Mouse (Mus musculus): ENCODE results near the gene Gm49394. TPM values are rescaled to one million over a fixed set of nuclear protein-coding genes. Genes with fewer than 3 reads are reported as not detected.

Gm49394 gene
- total and polyA plus RNA-seq, 3 experiments = not detected

DNA sequence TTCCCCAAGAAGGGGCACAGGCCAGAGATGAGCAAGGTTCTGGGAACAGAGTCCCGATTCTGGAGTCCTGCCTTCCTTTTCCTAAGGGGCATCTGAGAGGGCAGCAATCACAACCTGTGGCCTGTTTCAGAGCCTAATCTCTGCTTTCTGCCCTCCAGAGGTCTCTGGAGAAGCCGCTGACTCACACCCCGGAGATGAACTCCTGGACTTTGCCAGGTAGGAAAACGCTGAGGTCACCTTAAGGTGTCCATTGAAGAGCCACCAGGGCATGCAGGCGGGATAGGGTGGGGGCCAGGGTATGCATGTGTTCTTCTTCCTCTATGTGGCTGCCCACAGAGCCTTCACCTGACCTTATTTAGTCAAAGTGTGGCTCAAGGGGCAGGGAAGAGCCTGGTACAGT, 4.4 kb downstream of the Gm49394 start:
- H3K27me3 ChIP-seq (replicated peaks) = peaks cover 61% of the 10 kb centered on the region

DNA sequence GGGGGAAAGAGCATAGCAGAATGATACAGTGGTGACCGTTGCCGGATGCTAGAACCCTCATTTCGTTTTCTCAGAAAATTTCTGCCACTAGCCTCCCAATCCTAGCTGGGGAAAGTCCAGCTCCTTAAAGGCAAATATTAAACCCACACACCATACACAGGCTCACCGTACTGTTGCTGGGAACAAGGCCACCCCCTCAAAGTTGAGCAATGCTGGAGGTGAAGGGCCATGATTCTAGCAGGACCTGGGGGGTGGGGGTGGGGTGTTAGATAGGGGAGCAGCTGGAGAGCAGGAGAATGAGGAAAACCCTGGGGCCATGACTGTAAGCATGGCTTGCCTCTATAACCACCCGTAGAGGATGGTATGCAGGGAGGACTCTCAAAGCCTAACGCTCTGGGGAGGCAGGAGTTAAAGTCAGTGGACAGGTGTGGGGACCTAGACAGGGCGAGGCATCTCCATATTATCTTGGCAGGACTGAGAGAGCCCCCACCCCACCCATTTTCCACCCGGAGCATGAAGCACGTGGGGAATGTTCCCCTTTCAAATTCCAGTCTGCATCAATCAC, 5.2 kb downstream of the Gm49394 start:
- H3K4me1 ChIP-seq (ENCODE audit: control insufficient read depth in 1 of 2, insufficient read depth in 2 of 2) = no peaks in the 10 kb centered on the region

More for the DNA sequence above, 4.4 kb downstream of the Gm49394 start:
- no peak overlapping the region for H3K4me3 ChIP-seq (replicated peaks in 1 of 3; ENCODE audit: low read depth in 2 of 3, low read length in 2 of 3, poor library complexity in 1 of 3)
- in situ Hi-C loops (cut with MboI; ENCODE audit: low pct_ligation_motif_present, low pct_unique_long_range_greater_than_20kb, low sequenced_read_pairs) = no loop called here
- H3K9ac ChIP-seq (ENCODE audit: insufficient read depth, low read depth) = no peak overlapping the region
- dilution Hi-C loops (cut with MboI; ENCODE audit: extremely low pct_ligation_motif_present, extremely low pct_unique_long_range_greater_than_20kb, low sequenced_read_pairs) = no loop called here
- TF ChIP-seq IRF4 (IDR thresholded peaks at IDR 0.05; ENCODE audit: low read depth, low read length) = no peak
- no peak for TF ChIP-seq HCFC1 (IDR thresholded peaks at IDR 0.05; ENCODE audit: low read depth, low read length)
- no peak for TF ChIP-seq ZC3H11A (IDR thresholded peaks at IDR 0.05; ENCODE audit: low read depth, low read length)
- no peak for TF ChIP-seq MXI1 (IDR thresholded peaks at IDR 0.05; ENCODE audit: low read depth, low read length)
- no peak for TF ChIP-seq CTCF (conservative IDR thresholded peaks at IDR 0.05 in 1 of 2, IDR thresholded peaks at IDR 0.05 in 1 of 2; ENCODE audit: low read depth in 2 of 2, low read length in 2 of 2)
- no peak for TF ChIP-seq NRF1 (IDR thresholded peaks at IDR 0.05; ENCODE audit: low read depth, low read length)
- TF ChIP-seq ELF1 (IDR thresholded peaks at IDR 0.05; ENCODE audit: low read depth, low read length) = no peak
- no peak for TF ChIP-seq PAX5 (IDR thresholded peaks at IDR 0.05; ENCODE audit: low read length)
- no peak for TF ChIP-seq JUND (conservative IDR thresholded peaks at IDR 0.05; ENCODE audit: low read depth, low read length)
- TF ChIP-seq ZKSCAN1 (IDR thresholded peaks at IDR 0.05; ENCODE audit: borderline replicate concordance, low read depth, low read length) = no peak
- no peak for DNase-seq (ENCODE audit: extremely low read depth)
- no peak overlapping the region for H3K27ac ChIP-seq (ENCODE audit: insufficient read depth, low read depth)
- no peaks in the 10 kb centered on the region for H3K4me1 ChIP-seq (ENCODE audit: control insufficient read depth in 1 of 2, insufficient read depth in 2 of 2)
- H3K36me3 ChIP-seq (replicated peaks in 1 of 2; ENCODE audit: control insufficient read depth in 1 of 2, insufficient read depth in 1 of 2, low read length in 1 of 2) = no peaks in the 10 kb centered on the region
- no peaks in the 10 kb centered on the region for H3K79me2 ChIP-seq (replicated peaks; ENCODE audit: control insufficient read depth, extremely low read depth, insufficient read depth, poor library complexity, severe bottlenecking)
- H3K4me2 ChIP-seq (ENCODE audit: insufficient read depth, low read depth, poor library complexity, severe bottlenecking) = no peak overlapping the region
- peaks cover 21% of the 10 kb centered on the region for H3K9me3 ChIP-seq (replicated peaks; ENCODE audit: low read length)

DNA sequence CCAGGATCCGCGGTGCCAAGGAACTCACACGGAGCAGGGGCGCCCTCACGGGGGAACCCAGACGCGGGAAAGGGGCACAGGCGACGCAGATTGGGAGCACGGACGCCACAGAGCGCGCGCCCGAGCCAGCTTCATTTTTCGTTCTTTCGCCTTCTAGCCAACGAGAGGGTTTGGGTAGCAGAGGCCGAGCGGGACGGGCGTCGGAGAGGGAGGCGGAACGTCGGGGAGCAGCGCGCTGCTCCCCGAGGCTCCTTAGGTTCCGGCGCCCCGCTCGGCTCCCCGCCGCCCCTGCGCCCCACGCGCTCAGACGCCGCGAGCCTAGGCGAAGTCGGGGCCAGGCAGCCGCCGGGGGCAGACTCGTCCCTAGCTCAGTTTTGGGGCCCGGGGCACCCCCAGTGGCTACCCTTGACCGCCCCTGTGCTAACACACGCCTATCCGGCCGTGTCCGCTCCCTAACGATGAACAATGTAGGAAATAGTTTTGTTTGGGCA, 5.8 kb downstream of the Gm49394 start:
- no peaks in the 10 kb centered on the region for H3K79me2 ChIP-seq (replicated peaks; ENCODE audit: control insufficient read depth, extremely low read depth, insufficient read depth, poor library complexity, severe bottlenecking)
- in situ Hi-C loops (cut with MboI; ENCODE audit: low pct_ligation_motif_present, low pct_unique_long_range_greater_than_20kb, low sequenced_read_pairs) (no loop called here), dilution Hi-C loops (cut with MboI; ENCODE audit: extremely low pct_ligation_motif_present, extremely low pct_unique_long_range_greater_than_20kb, low sequenced_read_pairs) (no loop called here)
- no peak overlapping the region for H3K4me3 ChIP-seq (replicated peaks in 1 of 3; ENCODE audit: low read depth in 2 of 3, low read length in 2 of 3, poor library complexity in 1 of 3)
- H3K36me3 ChIP-seq (replicated peaks in 1 of 2; ENCODE audit: control insufficient read depth in 1 of 2, insufficient read depth in 1 of 2, low read length in 1 of 2) = no peaks in the 10 kb centered on the region
- H3K4me1 ChIP-seq (ENCODE audit: control insufficient read depth in 1 of 2, insufficient read depth in 2 of 2) = no peaks in the 10 kb centered on the region
- H3K4me2 ChIP-seq (ENCODE audit: insufficient read depth, low read depth, poor library complexity, severe bottlenecking) = no peak overlapping the region
- DNase-seq (ENCODE audit: extremely low read depth) = no peak
- peaks cover 19% of the 10 kb centered on the region for H3K9me3 ChIP-seq (replicated peaks; ENCODE audit: low read length)
- H3K9ac ChIP-seq (ENCODE audit: insufficient read depth, low read depth) = no peak overlapping the region
- H3K27me3 ChIP-seq (replicated peaks) = peaks cover 61% of the 10 kb centered on the region
- no peak overlapping the region for H3K27ac ChIP-seq (ENCODE audit: insufficient read depth, low read depth)
- TF ChIP-seq KAT2A (IDR thresholded peaks at IDR 0.05; ENCODE audit: insufficient replicate concordance, low read length) (no peak), PAX5 (IDR thresholded peaks at IDR 0.05; ENCODE audit: low read length) (no peak), SMC3 (IDR thresholded peaks at IDR 0.05; ENCODE audit: low read depth, low read length) (no peak), HCFC1 (IDR thresholded peaks at IDR 0.05; ENCODE audit: low read depth, low read length) (no peak), TBP (conservative IDR thresholded peaks at IDR 0.05; ENCODE audit: low read depth, low read length) (no peak), MYC (IDR thresholded peaks at IDR 0.05; ENCODE audit: low read depth, low read length) (no peak), NRF1 (IDR thresholded peaks at IDR 0.05; ENCODE audit: low read depth, low read length) (no peak), CTCF (conservative IDR thresholded peaks at IDR 0.05 in 1 of 2, IDR thresholded peaks at IDR 0.05 in 1 of 2; ENCODE audit: low read depth in 2 of 2, low read length in 2 of 2) (no peak), TCF12 (IDR thresholded peaks at IDR 0.05; ENCODE audit: low read depth, low read length) (no peak), USF2 (conservative IDR thresholded peaks at IDR 0.05; ENCODE audit: low read depth, low read length) (no peak), CHD1 (IDR thresholded peaks at IDR 0.05; ENCODE audit: low read depth, low read length) (no peak), MEF2A (IDR thresholded peaks at IDR 0.05; ENCODE audit: borderline replicate concordance, low read depth, low read length) (no peak), E2F4 (IDR thresholded peaks at IDR 0.05; ENCODE audit: insufficient replicate concordance, low read depth, low read length) (no peak), ETS1 (conservative IDR thresholded peaks at IDR 0.05; ENCODE audit: low read depth, low read length) (no peak), ELF1 (IDR thresholded peaks at IDR 0.05; ENCODE audit: low read depth, low read length) (no peak), SIN3A (IDR thresholded peaks at IDR 0.05; ENCODE audit: low read length) (no peak), RAD21 (IDR thresholded peaks at IDR 0.05; ENCODE audit: low read depth, low read length) (no peak), IRF4 (IDR thresholded peaks at IDR 0.05; ENCODE audit: low read depth, low read length) (no peak)

More for the DNA sequence above, 5.2 kb downstream of the Gm49394 start:
- peaks cover 21% of the 10 kb centered on the region for H3K9me3 ChIP-seq (replicated peaks; ENCODE audit: low read length)
- H3K9ac ChIP-seq (ENCODE audit: insufficient read depth, low read depth) = no peak overlapping the region
- no peak for DNase-seq (ENCODE audit: extremely low read depth)
- no peak overlapping the region for H3K4me2 ChIP-seq (ENCODE audit: insufficient read depth, low read depth, poor library complexity, severe bottlenecking)
- no peak overlapping the region for H3K27ac ChIP-seq (ENCODE audit: insufficient read depth, low read depth)
- dilution Hi-C loops (cut with MboI; ENCODE audit: extremely low pct_ligation_motif_present, extremely low pct_unique_long_range_greater_than_20kb, low sequenced_read_pairs) = no loop called here
- H3K27me3 ChIP-seq (replicated peaks) = peaks cover 61% of the 10 kb centered on the region
- H3K79me2 ChIP-seq (replicated peaks; ENCODE audit: control insufficient read depth, extremely low read depth, insufficient read depth, poor library complexity, severe bottlenecking) = no peaks in the 10 kb centered on the region
- in situ Hi-C loops (cut with MboI; ENCODE audit: low pct_ligation_motif_present, low pct_unique_long_range_greater_than_20kb, low sequenced_read_pairs) = no loop called here
- no peak for TF ChIP-seq CHD1 (IDR thresholded peaks at IDR 0.05; ENCODE audit: low read depth, low read length)
- TF ChIP-seq ELF1 (IDR thresholded peaks at IDR 0.05; ENCODE audit: low read depth, low read length) = no peak
- TF ChIP-seq EP300 (IDR thresholded peaks at IDR 0.05; ENCODE audit: low read length) = no peak
- no peak for TF ChIP-seq RCOR1 (conservative IDR thresholded peaks at IDR 0.05; ENCODE audit: low read depth, low read length)
- no peak for TF ChIP-seq SMC3 (IDR thresholded peaks at IDR 0.05; ENCODE audit: low read depth, low read length)
- TF ChIP-seq NELFE (IDR thresholded peaks at IDR 0.05; ENCODE audit: low read depth, low read length) = no peak
- TF ChIP-seq RAD21 (IDR thresholded peaks at IDR 0.05; ENCODE audit: low read depth, low read length) = no peak
- TF ChIP-seq USF1 (IDR thresholded peaks at IDR 0.05; ENCODE audit: low read depth, low read length) = no peak
- H3K36me3 ChIP-seq (replicated peaks in 1 of 2; ENCODE audit: control insufficient read depth in 1 of 2, insufficient read depth in 1 of 2, low read length in 1 of 2) = no peaks in the 10 kb centered on the region
- no peak overlapping the region for H3K4me3 ChIP-seq (replicated peaks in 1 of 3; ENCODE audit: low read depth in 2 of 3, low read length in 2 of 3, poor library complexity in 1 of 3)

Data from CH12.LX (cell line).